Mouse (Mus musculus): ENCODE results near the gene Rbms3. TPM values are rescaled to one million over a fixed set of nuclear protein-coding genes. Genes with fewer than 3 reads are reported as not detected.

Rbms3 gene
- total and polyA plus RNA-seq, 3 experiments = not detected

- H3K27ac ChIP-seq (ENCODE audit: insufficient read depth, low read depth) = no peak overlapping the region
- no peaks in the 10 kb centered on the region for H3K27me3 ChIP-seq (replicated peaks)
- no peaks in the 10 kb centered on the region for H3K4me1 ChIP-seq (ENCODE audit: control insufficient read depth in 1 of 2, insufficient read depth in 2 of 2)
- H3K4me2 ChIP-seq (ENCODE audit: insufficient read depth, low read depth, poor library complexity, severe bottlenecking) = no peak overlapping the region
- no peaks in the 10 kb centered on the region for H3K79me2 ChIP-seq (replicated peaks; ENCODE audit: control insufficient read depth, extremely low read depth, insufficient read depth, poor library complexity, severe bottlenecking)
- TF ChIP-seq RAD21 (IDR thresholded peaks at IDR 0.05; ENCODE audit: low read depth, low read length) (no peak), CTCF (conservative IDR thresholded peaks at IDR 0.05 in 1 of 2, IDR thresholded peaks at IDR 0.05 in 1 of 2; ENCODE audit: low read depth in 2 of 2, low read length in 2 of 2) (no peak), GABPA (IDR thresholded peaks at IDR 0.05; ENCODE audit: insufficient replicate concordance, low read depth, low read length) (no peak), USF2 (conservative IDR thresholded peaks at IDR 0.05; ENCODE audit: low read depth, low read length) (no peak), USF1 (IDR thresholded peaks at IDR 0.05; ENCODE audit: low read depth, low read length) (no peak), ETS1 (conservative IDR thresholded peaks at IDR 0.05; ENCODE audit: low read depth, low read length) (no peak)
- H3K9me3 ChIP-seq (replicated peaks; ENCODE audit: low read length) = peaks cover 71% of the 10 kb centered on the region
- no peak overlapping the region for H3K9ac ChIP-seq (ENCODE audit: insufficient read depth, low read depth)
- H3K36me3 ChIP-seq (replicated peaks in 1 of 2; ENCODE audit: control insufficient read depth in 1 of 2, insufficient read depth in 1 of 2, low read length in 1 of 2) = no peaks in the 10 kb centered on the region
- H3K4me3 ChIP-seq (replicated peaks in 1 of 3; ENCODE audit: low read depth in 2 of 3, low read length in 2 of 3, poor library complexity in 1 of 3) = no peak overlapping the region
- dilution Hi-C loops (cut with MboI; ENCODE audit: extremely low pct_ligation_motif_present, extremely low pct_unique_long_range_greater_than_20kb, low sequenced_read_pairs) = no loop called here
- in situ Hi-C loops (cut with MboI; ENCODE audit: low pct_ligation_motif_present, low pct_unique_long_range_greater_than_20kb, low sequenced_read_pairs) = no loop called here
- no peak for DNase-seq (ENCODE audit: extremely low read depth)
Measured at GRCm38 (mm10) chr9:117442611-117443010, 187.1 kb downstream of the Rbms3 start.

DNA sequence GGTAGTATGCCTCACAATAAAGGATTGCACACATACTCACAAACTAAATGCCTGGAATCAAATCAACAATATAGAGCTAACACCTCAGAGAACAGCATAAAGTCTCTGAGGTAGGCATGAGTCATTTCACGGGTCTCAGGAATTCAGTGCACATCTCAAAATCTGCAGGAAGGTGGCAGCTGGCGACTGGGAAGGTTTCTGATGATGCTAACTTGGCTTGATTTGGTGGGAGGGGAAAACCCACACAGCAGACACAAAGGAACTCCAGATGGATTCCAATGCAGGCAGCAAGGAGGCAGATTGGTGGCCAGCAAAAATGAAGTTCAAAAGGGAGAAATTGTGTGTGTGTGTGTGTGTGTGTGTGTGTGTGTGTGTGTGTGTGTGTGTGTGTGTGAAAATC, 193.9 kb downstream of the Rbms3 start:
- peaks cover 73% of the 10 kb centered on the region for H3K9me3 ChIP-seq (replicated peaks; ENCODE audit: low read length)
- H3K4me3 ChIP-seq (replicated peaks in 1 of 3; ENCODE audit: low read depth in 2 of 3, low read length in 2 of 3, poor library complexity in 1 of 3) = no peak overlapping the region
- no peaks in the 10 kb centered on the region for H3K27me3 ChIP-seq (replicated peaks)
- no peaks in the 10 kb centered on the region for H3K4me1 ChIP-seq (ENCODE audit: control insufficient read depth in 1 of 2, insufficient read depth in 2 of 2)
- DNase-seq (ENCODE audit: extremely low read depth) = no peak
- no peaks in the 10 kb centered on the region for H3K36me3 ChIP-seq (replicated peaks in 1 of 2; ENCODE audit: control insufficient read depth in 1 of 2, insufficient read depth in 1 of 2, low read length in 1 of 2)
- in situ Hi-C loops (cut with MboI; ENCODE audit: low pct_ligation_motif_present, low pct_unique_long_range_greater_than_20kb, low sequenced_read_pairs) = no loop called here
- dilution Hi-C loops (cut with MboI; ENCODE audit: extremely low pct_ligation_motif_present, extremely low pct_unique_long_range_greater_than_20kb, low sequenced_read_pairs) = no loop called here
- no peaks in the 10 kb centered on the region for H3K79me2 ChIP-seq (replicated peaks; ENCODE audit: control insufficient read depth, extremely low read depth, insufficient read depth, poor library complexity, severe bottlenecking)
- no peak for TF ChIP-seq MXI1 (IDR thresholded peaks at IDR 0.05; ENCODE audit: low read depth, low read length)
- TF ChIP-seq PAX5 (IDR thresholded peaks at IDR 0.05; ENCODE audit: low read length) = no peak
- TF ChIP-seq JUND (conservative IDR thresholded peaks at IDR 0.05; ENCODE audit: low read depth, low read length) = no peak
- TF ChIP-seq CHD2 (IDR thresholded peaks at IDR 0.05; ENCODE audit: low read length) = no peak
- TF ChIP-seq HCFC1 (IDR thresholded peaks at IDR 0.05; ENCODE audit: low read depth, low read length) = no peak
- no peak for TF ChIP-seq EP300 (IDR thresholded peaks at IDR 0.05; ENCODE audit: low read length)
- no peak overlapping the region for H3K9ac ChIP-seq (ENCODE audit: insufficient read depth, low read depth)
- no peak overlapping the region for H3K4me2 ChIP-seq (ENCODE audit: insufficient read depth, low read depth, poor library complexity, severe bottlenecking)
- H3K27ac ChIP-seq (ENCODE audit: insufficient read depth, low read depth) = no peak overlapping the region

GRCm38 (mm10) chr9:117430670-117431069, 199.0 kb downstream of the Rbms3 start:
- TF ChIP-seq ETS1 (conservative IDR thresholded peaks at IDR 0.05; ENCODE audit: low read depth, low read length) = no peak
- no peak for TF ChIP-seq ZNF384 (IDR thresholded peaks at IDR 0.05; ENCODE audit: low read depth, low read length)
- no peak for TF ChIP-seq NELFE (IDR thresholded peaks at IDR 0.05; ENCODE audit: low read depth, low read length)
- dilution Hi-C loops (cut with MboI; ENCODE audit: extremely low pct_ligation_motif_present, extremely low pct_unique_long_range_greater_than_20kb, low sequenced_read_pairs) (no loop called here), in situ Hi-C loops (cut with MboI; ENCODE audit: low pct_ligation_motif_present, low pct_unique_long_range_greater_than_20kb, low sequenced_read_pairs) (no loop called here)
- no peaks in the 10 kb centered on the region for H3K4me1 ChIP-seq (ENCODE audit: control insufficient read depth in 1 of 2, insufficient read depth in 2 of 2)
- H3K4me3 ChIP-seq (replicated peaks in 1 of 3; ENCODE audit: low read depth in 2 of 3, low read length in 2 of 3, poor library complexity in 1 of 3) = no peak overlapping the region
- DNase-seq (ENCODE audit: extremely low read depth) = no peak
- H3K27me3 ChIP-seq (replicated peaks) = no peaks in the 10 kb centered on the region
- H3K79me2 ChIP-seq (replicated peaks; ENCODE audit: control insufficient read depth, extremely low read depth, insufficient read depth, poor library complexity, severe bottlenecking) = no peaks in the 10 kb centered on the region
- no peaks in the 10 kb centered on the region for H3K36me3 ChIP-seq (replicated peaks in 1 of 2; ENCODE audit: control insufficient read depth in 1 of 2, insufficient read depth in 1 of 2, low read length in 1 of 2)
- no peak overlapping the region for H3K27ac ChIP-seq (ENCODE audit: insufficient read depth, low read depth)
- H3K9me3 ChIP-seq (replicated peaks; ENCODE audit: low read length) = peaks cover 73% of the 10 kb centered on the region
- H3K9ac ChIP-seq (ENCODE audit: insufficient read depth, low read depth) = no peak overlapping the region
- no peak overlapping the region for H3K4me2 ChIP-seq (ENCODE audit: insufficient read depth, low read depth, poor library complexity, severe bottlenecking)
